Comparison of ENCODE assay signal across 8 mouse cellular contexts in the genomic region with DNA sequence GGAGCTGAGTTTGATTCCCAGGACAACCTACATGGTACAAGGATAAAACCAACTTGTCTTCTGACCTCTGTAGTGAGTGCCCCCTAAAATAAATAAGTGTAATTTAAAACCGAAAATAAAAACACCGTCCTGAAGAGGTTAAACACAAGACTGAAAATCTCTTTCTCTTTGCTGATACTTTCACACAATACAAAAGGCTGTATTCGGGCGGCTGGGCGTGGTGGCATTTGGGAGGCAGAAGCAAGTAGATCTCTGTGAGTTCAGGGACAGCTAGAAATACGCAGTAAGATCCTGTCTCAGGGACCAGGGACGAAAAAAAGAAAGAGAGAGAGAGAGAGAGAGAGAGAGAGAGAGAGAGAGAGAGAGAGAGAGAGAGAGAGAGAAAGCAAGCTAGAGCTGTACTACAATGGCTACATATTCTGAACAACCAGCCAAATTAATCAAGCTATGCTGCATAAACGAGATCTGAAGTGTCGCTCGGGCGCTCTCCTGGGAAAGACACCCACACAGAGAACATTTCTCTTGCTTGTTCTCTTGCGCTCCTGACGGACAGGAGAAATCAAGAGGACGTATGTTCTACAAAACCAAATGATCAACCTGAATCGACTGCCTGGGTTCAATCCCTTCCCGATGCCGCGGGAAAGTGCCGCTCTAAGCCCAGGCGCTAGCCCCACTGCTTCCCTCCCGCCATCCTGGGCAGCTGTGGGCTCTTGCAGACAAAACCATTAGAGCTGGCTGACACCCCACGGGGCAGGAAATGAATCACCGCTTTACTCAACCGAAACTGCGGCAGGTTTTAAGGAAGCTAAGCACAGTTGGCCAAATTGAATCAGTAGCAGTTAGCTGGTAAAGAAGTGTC. TPM values are rescaled to one million over a fixed set of nuclear protein-coding genes. Genes with fewer than 3 reads are reported as not detected.
DNase-seq lines count a peak whose midpoint lies in the region; ATAC-seq lines count a peak whose summit lies in the region.

No protein-coding gene starts in this region.

- peak overlapping the region; percentile 61 for H3K9ac ChIP-seq in hindbrain, embryonic 13.5 days

- no peaks in the 10 kb centered on the region for H3K36me3 ChIP-seq in hindbrain, embryonic 13.5 days

- 8% methylated on average over 25 of the region's 25 CpGs for WGBS in hindbrain, embryonic 13.5 days

- H3K4me2 ChIP-seq in hindbrain, embryonic 13.5 days = peak overlapping the region; percentile 58

- peaks cover 53% of the 10 kb centered on the region for H3K4me1 ChIP-seq in hindbrain, embryonic 13.5 days (replicated peaks)

- no peaks in the 10 kb centered on the region for H3K27me3 ChIP-seq in hindbrain, embryonic 13.5 days

- H3K4me3 ChIP-seq in hindbrain, embryonic 13.5 days = peak overlapping the region; percentile 33

- peak; percentile 55; the same call in 1 of the 2 replicates for ATAC-seq in hindbrain, embryonic 13.5 days (ENCODE audit: low FRiP score)

- peak overlapping the region; percentile 82 for H3K27ac ChIP-seq in hindbrain, embryonic 13.5 days

- peak; percentile 91 for DNase-seq in Muller cell, postnatal 12 days (ENCODE audit: inconsistent ontology term)
- DNase-seq in cerebellum, adult 9-11 months = peak; percentile 69
- peak; percentile 36 to 55 for DNase-seq in frontal cortex, postnatal 25 days (ENCODE audit: low spot score in 2 of 2)
- DNase-seq in layer of hippocampus, postnatal 25 days (ENCODE audit: extremely low spot score in 1 of 2, low spot score in 1 of 2) = peak; percentile 23 to 41
- DNase-seq in lung, postnatal 36 days = peak; percentile 88
- peak; percentile 74 to 78 for DNase-seq in right cerebral cortex, adult 2 months (ENCODE audit: low spot score in 2 of 2)
- DNase-seq in urinary bladder, postnatal 14 days (ENCODE audit: low spot score) = peak; percentile 74

- no peaks in the 10 kb centered on the region for H3K9me3 ChIP-seq in hindbrain, embryonic 13.5 days

RNA-seq across cellular contexts. Expression of gene Maml3, which starts 35.3 kb away (rescaled TPM):
- 8.2 TPM in 2 replicates for polyA plus RNA-seq in hindbrain, embryonic 13.5 days (2015; fragmentation: Nextera tagmentation; extraction: Ambion mirVana)
- total RNA-seq in layer of hippocampus, postnatal 25 days (2021) = 10 to 100 TPM in 1 of 2 experiments, 1 to 10 TPM in 1; 7.3 to 10.0 TPM

Comparison
In these comparisons a context has a peak if more than half of its experiments do, and no peak if none do; other contexts are left out.
1. Peak in every context shown above with its lines: DNase-seq, ATAC-seq, H3K4me3 ChIP-seq and H3K27ac ChIP-seq.
2. DNase-seq: peak in every context shown above with its lines; median percentile 91 in Muller cell, postnatal 12 days; 88 in lung, postnatal 36 days; 76 in right cerebral cortex, adult 2 months; 74 in urinary bladder, postnatal 14 days; 69 in cerebellum, adult 9-11 months; 46 in frontal cortex, postnatal 25 days; 32 in layer of hippocampus, postnatal 25 days.